Mouse (Mus musculus) lung, postnatal 14 days (tissue): ENCODE measurements around the gene Med8.
A peak's percentile ranks its signal among the peaks of the same experiment; 100 is the strongest.

ENCODE experiments used
- DNase-seq: peaks from one replicate; pipeline ENCODE4 v3.0.0; 2021

The Med8 gene

DNA sequence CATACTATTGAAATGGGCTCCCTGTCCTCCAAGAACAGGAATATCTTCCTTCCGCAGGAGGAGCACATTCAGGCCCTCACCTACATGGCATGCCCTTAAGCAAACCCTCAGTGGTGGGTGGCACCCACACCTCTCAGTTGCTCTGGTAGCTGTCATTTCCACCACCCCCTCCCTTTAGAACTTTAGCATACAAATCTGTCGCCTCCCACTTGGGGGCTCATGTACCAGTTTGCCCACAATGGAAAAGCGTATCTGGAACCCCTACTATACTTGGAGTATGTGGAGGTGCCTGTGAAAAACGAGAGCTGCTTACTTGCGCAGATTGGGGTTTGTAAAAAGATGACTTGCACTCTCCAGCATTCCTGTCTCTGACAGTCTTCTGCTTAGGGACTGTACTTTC is 7.2 kb downstream of the Med8 start:
- no peak for DNase-seq

DNA sequence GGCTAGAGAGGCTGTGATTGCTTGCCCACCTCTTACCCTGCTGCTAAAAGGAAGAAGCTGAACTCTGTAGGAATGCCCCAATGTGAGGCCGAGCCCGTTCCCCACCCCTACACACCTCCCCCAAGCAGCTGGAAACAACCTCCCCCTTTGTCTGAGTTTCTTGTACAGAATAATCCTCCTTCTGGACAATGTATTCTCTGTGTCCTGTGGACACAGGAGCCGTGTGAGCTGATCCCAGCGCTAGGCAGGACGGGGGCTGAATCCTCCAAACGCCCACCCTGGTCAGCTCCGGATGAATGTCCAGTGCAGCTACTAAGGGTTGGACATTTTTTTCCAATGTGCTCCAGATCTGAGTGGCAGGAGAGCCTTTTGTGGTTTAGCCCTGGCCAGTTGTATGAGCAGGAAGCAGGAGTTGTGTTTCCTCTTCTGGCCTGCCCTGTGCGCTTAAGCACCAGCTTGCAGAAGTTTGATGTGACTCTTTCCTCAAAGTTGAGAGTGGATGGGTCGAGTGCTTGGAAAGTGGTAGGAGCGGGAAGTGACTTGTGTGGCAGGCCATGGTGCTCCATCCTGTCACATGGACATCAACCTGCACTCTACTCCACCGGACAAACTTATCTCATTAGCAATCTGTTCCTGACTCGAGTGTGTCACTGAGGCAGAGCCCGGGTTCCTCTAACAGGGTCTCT is 8.1 kb downstream of the Med8 start:
- no peak for DNase-seq

DNA sequence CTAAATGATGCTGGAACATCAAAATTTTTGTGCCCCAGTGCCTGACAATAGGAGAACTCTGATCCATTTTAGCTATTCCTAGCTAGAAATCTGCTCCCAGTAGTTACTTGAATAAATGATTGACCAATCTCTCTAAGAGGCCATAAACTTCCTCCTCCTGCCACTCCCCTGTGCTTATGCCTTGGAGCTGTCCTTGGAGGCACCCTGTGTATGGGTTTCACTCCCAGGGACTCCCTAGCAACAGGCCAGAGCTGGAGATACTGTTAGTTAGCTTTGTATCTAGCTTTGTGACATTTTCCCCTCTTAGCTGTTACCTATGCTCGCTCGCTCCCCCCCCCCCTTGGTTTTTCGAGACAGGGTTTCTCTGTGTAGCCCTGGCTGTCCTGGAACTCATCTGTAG is 12.2 kb downstream of the Med8 start:
- DNase-seq, result no peak

DNA sequence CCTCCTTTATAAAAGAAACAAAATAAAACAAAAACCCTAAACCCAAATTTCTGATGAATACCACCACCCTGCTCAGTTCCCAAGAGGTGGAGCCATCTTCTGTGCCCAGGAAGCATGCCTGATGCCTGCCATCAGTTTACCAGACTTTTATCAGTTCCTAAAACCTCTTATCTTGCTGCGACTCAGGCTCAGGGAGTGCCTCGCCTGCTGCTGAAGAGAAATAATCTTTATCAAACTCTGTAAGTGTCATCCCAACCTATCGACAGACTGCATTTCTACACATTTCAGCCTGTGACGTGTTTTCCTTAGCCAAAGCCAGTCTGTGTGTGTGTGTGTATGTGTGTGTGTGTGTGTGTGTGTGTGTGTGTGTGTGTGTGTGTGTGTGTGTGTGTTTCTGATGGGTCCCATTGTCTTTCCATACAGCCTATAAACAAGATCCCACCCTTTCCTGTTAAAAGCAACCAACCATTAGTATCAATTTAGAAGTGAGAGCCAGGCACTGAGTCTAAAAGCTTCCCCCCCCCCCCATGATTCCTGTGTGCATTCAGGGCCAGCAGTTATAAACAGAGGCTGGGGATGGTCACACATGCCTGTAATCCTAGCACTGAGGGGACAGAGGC is 15.5 kb downstream of the Med8 start:
- no peak for DNase-seq

DNA sequence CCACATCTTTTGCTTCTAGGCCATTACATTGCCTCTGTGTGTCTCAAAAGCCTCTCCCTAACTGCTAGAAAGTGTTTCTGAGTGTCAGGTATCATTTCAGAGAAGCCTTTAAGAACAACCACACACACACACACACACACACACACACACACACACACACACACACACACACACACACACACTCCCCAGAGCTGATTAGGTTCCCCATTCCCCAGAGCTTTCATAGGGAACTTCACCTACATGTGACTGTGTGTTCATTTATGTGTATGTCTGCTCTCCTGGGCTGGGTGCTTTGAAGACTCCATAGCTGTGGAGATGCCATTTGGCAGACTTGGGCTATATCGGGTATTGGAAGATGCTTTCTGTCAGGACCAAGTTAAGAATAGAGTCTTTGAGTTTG is 16.2 kb downstream of the Med8 start:
- DNase-seq, result no peak

DNA sequence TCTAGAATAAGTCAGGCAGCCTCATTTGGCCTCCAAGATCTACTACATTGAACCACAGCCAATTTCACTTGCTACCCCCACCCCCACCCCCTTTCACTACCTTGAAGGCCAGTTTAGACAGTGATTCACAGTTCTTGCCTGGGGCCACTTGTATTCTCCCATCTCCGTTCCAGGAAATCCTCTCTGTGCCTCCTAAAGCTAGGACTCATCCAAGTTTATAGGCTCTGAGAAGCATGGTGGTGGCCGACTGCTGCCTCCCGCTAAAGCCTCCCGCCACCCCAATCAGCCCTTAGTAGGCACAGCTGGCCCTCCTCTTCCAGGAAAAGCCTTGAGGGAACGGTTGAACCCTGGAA is 18.3 kb downstream of the Med8 start:
- DNase-seq, result no peak

DNA sequence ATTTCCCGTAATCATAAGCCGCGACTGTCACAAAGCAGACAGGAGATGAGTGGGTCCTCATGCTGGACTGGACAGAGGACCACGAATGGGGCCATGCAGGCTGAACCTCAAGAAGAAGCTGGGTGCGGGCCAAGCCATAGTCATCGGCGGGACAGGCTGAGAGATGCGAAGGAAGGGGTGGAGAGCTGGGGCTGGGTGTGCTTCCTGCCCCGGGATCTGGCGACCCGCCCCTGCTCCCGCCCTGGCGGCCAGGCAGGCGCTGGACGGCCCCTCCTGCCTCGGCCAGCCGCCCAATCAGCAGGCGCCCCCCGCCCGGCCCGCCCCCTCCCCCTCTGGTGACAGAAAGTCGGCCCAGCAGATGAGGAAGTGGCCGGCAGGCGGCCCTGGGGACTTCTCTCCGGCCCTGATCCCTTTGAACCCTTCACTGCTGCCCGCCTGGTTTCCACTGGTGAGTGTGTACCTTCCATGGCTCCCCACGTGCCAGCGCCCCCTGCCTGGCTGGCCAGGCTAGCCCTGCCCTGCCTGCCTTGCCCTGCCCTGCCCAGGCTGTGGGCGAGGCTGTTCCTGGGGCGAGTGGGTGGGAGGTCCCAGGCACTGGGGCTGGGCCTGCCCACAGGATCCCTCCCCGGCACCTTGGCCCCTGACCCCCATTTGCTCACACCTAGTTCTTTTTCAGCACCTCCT is 18.8 kb downstream of the Med8 start, which contains the start of gene Elovl1:
Elovl1 (plus strand) TSS at position 326 of the 684 bp plus-strand sequence.
- DNase-seq, result peak; percentile 93

DNA sequence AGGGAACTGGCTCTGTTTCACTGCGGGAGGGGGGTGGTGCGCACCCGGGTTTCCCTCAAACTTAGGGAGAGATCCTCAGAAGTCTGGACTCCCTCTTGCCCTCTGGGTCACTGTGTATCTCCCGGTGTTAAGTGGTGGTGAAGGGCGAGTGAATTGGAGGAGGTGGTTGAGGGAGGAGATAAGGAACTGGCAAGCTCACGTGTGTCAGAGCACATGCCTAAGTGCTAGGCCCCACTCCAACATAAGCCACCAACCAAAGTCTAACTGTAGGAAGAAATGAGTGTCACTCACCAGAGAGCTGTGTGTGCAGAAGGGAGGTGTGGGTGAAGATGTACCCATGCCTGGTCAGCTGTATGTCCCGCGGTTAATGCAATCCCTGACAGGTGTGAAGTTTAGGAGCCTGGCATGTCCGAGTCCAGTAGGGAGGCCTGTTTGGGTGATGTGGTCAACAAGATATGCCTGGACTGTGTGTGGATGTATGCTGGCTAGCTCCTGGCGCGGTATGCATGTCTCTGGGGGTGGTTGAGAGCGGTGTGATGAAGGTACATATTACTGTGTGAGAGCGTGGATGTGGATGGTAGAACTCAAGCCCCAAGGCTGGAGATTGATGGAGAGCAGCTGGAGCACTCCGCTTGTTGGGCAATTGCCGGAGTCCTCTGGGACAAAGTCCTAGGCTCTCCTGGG is 19.5 kb downstream of the Med8 start:
- DNase-seq, result peak; percentile 42

DNA sequence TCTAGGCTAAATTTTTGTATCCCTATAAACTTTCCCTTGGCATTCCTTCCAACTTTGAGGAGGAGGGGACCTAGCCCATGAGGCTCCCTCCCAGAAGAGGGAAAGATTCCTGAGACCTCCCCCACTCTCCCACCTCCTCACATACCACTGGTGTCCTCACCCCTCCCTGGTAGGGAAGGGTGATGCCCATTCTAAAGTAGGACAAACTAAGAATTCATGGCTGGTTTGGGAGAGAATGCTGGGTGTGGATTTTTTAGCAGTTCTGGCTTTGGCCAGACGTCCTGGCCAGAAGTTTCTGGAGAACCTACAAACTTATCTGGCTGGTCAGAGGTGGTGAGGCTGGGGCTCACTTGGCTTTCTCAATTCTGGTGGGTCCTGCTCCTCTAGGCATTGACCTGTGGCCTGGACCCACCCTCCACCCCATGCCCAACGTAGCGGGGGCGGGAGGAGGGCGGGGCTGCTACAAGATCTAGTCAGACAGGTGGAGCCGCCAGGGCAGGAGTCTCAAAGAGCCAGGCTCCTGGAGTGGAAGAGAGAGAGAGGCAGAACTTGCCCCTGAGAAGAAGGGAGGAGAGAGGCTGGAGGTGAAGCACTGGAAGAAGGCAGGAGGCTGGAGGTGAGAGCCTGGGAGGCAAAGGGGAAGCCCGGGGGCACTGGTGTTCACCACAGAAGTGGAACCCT is 20.2 kb downstream of the Med8 start:
- DNase-seq, result peak; percentile 58

DNA sequence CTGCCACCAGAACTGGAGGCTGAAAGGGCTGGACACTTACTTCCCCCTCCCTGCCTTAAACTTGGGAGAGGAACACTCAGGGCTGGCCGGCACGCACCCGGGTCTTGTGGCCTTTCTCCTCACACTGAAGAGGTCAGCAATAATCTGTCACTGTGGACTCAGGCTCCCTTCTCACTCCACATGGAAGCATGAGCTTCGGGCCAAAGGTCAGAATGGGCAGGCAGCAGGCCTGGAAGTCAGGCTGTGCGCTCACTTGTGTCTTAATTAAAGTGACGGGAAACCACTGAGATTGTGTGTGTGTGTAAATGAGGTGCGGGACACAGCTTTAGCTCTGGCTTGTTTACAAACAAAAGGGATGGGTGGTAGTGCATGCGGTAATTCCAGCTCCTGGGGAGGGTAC is 23.2 kb downstream of the Med8 start:
- DNase-seq, result no peak

DNA sequence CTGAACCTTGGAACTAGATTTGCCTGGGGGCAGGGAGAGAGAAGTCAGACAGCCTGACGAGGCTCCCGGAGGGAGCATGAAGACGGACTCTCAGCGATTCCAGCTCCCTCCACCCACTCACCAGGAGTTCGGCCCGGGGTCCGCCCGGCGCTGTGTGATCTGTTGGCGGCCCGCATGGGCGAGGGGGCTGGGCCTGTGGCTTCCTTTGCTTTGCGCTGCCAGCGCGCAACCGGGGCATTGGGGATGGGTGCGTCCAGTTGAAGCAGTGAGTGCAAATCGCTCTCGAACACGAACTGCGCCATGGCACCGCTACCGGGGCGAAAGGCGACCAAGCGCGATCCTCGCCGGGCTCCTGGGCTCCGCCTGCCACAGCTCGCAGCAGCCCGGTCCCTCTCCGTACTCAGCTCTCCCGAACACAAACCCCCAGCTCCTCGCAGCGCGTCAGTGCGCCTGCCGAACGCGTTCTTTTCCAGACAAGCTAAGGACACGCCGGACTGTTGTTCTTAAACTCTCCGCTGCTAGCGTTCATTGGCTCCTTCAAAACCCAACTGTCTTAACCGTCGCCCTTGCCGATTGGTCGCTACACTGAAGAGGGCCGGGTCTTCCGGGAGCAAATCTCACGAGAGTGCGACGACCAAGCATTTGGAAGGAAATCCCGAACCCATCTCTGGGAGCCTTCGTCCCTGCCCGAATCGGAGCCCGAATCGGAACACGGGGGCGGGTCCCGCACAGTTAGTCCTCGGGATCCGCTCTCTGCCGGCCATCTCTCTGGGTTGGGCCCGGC is 27.9 kb downstream of the Med8 start, which contains the start of gene Cdc20:
Cdc20 (minus strand) TSS at position 533 of the 784 bp plus-strand sequence.
- peak; percentile 88 for DNase-seq

DNA sequence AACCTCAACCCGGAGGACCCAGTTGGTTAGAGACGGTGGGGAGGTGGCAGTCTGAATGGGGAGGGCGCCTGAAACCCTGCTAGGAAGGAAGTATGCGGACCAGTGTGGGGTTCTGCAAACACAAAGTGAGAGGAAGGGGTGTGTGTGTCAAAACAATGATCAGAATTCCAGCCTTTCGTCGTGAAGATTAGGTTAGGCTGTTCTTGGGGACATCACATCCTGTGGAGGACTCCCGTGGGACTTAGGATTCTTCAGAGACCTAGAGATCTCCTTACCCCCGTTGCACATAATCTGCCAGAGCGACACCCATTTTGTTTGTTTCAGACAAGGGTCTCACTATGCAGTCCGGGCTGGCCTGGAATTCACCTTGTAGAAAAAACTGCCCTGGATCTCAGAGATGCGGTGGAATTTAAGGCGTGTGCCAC is 28.7 kb downstream of the Med8 start:
- DNase-seq, result peak; percentile 32

DNA sequence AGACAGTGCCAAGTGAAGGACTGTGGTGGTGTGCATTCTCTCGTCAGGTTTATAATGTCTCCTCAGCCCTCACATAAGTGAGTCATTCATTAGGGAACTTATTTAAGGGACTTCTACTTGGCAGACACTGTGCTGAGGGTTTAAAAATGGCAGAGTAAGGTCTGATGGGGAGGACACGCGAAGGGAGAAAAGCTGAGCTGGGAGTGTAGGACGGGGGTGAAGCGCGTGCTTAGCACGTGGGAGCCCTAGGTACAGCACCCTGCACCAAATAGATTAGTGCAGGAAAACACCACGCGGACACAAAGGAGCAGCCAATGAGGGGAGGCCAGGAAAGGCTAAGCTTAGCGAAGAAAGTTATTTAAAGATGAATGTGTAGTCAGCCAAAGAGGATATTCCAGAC is 36.0 kb downstream of the Med8 start:
- no peak for DNase-seq

DNA sequence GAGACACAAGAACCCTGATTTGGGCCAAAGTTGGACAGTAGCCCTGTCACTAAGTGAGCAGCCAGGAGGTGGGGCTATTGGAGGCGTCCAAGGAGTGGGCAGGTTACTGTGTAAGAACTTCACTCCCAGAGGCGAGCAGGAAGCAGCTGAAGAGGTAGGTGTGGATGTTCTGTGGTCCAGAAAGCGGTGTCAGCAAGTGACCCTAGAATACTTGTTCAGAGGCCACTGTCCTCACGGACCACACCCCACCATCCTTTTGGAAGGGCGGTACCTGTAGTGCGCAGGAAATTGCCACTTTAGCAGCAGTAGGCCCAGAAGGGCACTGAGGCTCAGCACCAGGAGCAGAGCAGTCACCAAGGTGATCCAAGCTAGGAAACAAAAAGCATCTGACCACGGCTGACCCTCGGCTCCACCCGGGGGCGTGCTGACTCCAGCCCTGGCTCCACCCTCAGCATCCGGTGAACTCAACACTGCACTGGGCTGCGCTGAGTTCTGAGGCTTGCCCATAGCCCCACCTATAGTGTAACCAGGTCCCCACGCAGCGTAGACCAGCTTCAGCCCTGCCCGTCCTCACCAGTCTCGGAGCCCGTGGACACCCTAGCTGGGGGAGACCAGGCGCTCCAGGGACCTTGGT is 36.8 kb downstream of the Med8 start:
- DNase-seq, result peak; percentile 67

DNA sequence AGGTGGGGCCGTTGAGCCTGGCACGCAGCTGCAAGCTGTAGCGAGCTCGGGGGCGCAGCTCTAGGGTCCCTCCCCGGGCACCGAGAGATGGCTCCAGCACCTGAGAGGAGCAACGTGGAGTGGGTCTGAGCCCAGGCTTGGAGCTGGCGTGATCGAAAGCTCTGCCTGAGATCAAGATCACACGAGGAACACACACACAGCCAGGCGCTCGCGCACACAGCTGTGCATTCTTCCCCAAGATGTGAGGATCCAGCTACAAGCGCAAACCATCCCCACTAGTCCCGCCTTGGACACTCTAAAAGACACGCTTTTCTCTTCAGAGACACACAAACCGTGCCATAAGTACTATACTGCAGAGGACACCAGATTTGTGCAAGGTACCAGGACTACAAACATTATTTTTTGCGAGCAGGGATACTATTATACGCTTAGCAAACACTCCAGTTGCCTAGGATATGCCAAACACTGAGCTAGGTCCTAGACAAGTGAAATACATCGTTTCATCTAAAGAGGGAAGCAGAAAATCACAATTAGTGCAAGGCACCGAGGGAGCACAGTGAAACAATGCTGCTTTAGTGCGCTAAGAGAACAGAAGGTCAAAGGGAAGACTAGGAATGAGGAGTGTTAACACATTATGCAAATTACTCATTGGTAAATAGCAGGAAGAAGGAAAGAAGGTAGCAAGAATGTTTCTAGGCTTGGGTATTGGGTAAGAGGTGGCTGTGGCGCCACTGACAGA is 37.4 kb downstream of the Med8 start:
- DNase-seq, result no peak

DNA sequence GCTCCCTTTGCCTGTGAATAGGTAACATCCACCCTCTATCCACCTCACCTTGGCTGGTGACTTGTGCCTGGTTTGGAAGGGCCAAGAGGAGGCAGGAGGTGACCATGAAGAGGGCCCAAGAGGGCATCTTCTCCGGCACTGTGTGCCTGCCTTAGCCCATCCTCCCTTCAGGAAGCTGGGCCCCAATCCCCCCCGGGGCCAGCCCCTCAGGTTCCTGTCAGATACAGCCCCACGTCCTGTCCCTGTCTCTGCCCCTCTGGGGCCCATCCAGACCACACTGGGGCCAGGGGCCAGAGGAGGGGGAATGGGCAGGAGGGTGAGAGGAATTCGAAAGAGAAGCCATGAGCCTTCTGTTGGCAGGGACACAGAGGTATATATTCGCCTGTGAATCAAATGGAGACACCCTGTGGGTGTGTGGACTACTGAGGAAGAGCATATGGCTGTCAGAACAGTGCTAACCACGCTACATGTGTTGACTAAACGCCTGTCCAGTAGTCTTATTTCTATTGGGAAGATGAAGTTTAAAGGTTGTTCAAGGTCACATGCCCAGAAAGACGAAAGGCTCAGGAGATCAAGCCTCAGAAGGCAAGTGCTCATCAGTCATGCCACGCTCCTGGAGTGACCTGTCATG is 48.3 kb downstream of the Med8 start, which contains the start of gene Mpl:
Mpl (minus strand) TSS at position 169 of the 631 bp plus-strand sequence.
- DNase-seq, result no peak

DNA sequence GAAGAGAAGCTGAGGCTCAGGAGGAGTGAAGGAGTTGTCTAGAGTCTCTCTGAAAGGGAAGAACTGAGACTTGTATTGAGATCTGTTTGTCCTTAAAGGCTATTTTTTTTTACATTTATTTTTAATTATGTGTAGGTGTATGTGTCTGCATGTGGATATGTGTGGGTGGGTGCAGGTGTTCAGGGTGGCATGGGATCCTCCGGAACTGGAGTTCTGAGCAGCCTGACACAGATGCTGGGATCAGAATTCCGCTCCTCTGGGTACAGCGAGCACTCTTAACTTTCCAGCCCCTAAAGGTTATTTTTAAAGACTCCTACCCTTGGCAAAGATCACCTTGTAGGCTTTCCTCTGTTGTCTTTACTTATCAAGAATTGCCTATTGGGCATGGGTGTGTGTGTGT is 55.8 kb downstream of the Med8 start:
- no peak for DNase-seq
